Mouse (Mus musculus) megakaryocyte, adult 5-6 weeks (primary cell): ENCODE measurements around the gene Spock2. TPM values are rescaled to one million over a fixed set of nuclear protein-coding genes. Genes with fewer than 3 reads are reported as not detected.

Experiments
- ATAC-seq: 2 replicates; pipeline ENCODE4 v1.8.0; 2016; ENCODE audit warnings: mild to moderate bottlenecking, inconsistent platforms; ENCODE audit not compliant: poor library complexity, severe bottlenecking
- total RNA-seq, 2 experiments: library from RNA; stranded (forward) in 1 of 2; stranded (reverse) in 1 of 2; fragments of 153-499, 151-499 nt in 1 of 2; fragments of 221-1000, 200-1000 nt in 1 of 2; gene quantifications; 2 replicates each; pipeline versions ENCODE4 v1.2.3 to v1.2.4; 2015 to 2017

Spock2 gene
- 0.11 and 0.20 TPM in 2 replicates for total RNA-seq (2015)
- total RNA-seq (2017) = 0.04 and 0.07 TPM in 2 replicates

DNA sequence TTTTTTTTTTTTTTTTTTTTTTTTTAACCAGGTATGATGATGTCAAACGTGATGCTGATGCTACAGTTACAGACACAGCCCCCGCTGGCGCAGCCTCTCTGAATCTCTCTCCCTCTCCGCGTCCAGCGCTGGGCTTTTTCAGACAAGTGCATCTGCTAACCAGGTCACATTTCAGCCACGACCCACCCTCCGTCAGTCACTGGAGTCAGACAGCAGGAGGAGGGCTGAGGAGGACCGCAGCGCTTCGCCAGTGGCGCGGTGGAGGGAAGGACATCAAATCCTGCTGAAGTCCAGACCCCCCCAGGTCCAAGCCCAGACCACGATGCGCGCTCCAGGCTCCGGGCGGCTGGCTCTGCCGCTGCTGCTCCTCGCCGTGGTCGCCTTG is at the start of gene Spock2:
Gene Spock2, plus strand, starts transcription at position 74 of the 385 bp plus-strand sequence.
- no peak for ATAC-seq

DNA sequence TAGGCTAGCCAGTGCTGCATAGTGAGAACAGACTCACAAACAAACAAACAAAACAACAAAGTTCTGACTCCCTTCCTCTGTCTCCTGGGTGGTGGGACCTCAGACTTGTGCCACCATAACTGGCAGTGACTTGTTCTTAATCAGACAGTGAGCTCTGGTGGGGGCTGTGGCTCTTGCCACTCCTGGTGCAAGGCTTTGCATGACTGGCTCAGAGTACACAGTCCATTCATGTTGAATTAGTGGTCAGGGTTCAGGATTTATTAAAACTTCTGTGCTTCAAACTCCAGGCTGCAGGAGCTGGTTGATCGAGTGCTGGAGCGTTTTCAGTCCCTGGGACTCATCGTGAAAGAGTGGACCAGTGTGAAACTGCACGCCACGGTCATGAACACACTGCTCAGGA is 43.8 kb upstream of the Spock2 start:
- no peak for ATAC-seq

DNA sequence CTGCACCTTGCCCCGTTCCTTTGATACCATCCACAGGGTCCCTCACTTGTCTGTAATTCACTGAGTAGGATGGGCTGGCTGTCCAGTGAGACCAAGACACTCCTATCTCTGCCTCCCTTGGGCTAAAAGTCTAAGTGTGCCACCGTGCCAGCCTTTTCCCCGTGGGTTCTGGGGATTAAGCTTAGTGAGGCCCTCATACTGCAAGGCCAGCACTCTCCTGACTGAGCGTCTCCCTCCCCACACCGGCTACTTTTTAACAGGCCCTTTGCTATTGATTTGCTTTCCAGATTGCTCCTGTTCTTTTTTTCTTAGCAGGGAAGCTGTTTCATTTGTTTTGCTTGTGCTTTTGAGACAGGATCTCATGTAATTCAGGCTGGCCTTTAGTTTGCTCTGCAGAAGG is 43.1 kb upstream of the Spock2 start:
- ATAC-seq = no peak

- 0 out of 2 replicates have a peak, but pooled peaks have one; percentile 38 for ATAC-seq
Observed at GRCm38 (mm10) chr10:60066524-60066923, 39.5 kb upstream of the Spock2 start.

GRCm38 (mm10) chr10:60075159-60075558 is 30.9 kb upstream of the Spock2 start:
- no peak for ATAC-seq

DNA sequence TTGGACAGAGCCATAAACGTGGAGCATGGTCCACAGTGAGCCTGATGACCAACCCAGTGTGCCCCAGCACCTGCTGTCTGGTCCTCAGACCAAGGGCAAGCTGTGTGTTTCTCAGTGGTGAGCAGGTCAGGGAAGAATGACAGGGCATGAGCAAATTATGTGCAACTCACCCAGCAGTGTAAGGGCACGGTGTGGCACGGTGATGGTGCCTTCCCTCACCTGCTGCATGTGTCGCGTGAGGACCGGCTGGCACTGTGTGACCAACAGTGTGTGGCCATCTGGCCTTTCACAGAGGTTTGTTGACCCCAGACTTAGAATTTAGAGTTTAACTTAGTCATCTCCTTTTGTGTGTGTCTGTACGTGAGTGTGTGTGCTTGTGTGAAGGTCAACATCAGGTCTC is 28.8 kb upstream of the Spock2 start:
- ATAC-seq = no peak

DNA sequence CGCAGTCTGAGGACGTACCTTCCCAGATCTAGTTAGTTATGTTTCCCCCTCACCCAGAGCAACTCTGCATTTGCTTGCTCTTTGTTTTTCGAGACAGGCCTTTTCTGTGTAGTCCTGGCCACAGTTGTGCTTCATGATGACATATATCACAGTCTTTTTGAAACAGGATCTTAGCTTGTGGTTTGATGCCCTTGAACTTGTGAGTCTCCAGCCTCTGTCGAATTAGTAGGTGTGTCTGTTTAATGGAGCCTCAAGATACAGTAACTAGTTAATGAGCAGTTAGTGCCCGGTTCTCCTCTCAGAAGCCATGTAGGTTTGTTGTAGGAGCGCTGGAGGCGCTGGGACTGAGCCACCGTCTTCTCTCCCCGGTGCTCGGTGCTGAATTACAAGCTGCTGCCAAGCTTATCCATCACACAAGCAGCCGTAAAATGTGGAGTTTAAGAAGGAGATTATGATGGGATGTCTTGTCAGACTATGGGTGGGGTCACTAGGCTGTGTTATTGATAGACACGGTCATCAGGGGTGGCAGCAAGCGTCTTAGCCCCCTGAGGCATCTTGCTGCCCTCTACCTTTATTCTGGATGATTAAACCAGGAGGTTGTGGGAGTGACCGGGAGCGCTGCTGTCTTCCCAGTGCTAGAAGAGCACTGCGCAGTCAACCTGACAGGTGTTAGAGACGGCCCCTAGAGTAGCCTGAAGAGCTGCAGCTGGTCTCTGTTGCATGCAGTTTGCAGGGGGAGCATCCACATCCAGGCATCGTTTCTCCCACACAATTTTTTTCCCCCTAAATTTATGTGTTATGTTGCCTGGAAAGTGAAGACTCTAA is 28.1 kb upstream of the Spock2 start:
- ATAC-seq = no peak

DNA sequence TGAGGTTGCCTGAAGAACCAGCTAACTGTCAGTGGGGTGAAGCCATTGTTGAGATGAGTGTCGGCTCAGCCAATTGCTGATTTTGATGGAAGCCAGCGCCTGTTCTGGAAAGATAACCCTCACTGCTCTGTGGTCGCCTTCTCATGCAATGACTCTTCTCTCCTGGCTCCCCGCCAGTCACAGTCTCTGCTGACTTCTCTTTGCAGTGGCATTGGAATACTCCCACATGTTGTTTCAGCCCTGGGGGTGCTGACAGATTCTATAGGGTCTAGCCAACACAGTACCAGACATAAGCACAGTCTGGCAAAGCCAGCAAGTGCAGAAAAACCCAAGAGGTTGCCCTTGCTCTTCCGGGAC is 27.5 kb upstream of the Spock2 start:
- ATAC-seq = no peak

DNA sequence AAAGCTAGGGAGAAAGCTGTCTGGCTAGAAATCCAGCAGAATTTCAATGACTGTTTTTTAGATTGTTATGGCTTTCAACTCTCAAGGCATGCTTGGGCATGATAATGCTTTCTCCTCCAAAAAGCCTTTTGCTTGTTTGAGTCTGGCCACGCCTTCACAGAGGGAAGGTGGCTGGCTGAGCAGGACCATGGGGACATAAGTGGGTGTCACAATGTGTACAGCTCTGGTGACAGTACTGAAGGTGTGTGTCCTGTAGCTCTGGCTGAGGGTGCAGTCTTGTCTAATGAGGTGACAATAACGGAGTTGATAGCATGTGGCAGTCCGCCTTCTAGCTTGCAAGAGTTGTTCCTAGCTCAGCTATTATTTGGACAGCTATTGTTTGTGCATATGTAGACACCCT is 25.8 kb upstream of the Spock2 start:
- ATAC-seq = no peak

DNA sequence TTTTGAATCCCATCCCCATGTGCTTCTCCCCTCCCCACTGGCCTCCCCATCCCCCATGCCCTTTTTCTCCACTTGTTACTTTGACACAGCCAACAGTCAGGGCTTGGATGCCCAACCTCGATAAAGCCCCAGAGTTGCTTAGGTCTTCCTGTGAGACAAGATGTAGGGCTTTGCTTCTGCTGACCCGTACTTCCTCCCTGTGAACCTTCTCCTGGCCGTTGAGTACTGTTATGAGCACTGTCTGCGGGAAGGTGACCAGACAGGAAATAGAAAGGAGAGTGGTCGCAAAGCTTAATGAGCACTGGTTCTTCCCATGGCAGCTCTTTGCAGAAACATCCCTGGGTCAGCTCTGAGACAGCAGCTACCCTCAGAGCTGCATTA is 25.4 kb upstream of the Spock2 start:
- peak; percentile 28; the same call in 1 of the 2 replicates for ATAC-seq

- ATAC-seq = peak; percentile 29; the same call in 1 of the 2 replicates
Observed at GRCm38 (mm10) chr10:60080982-60081825, 24.8 kb upstream of the Spock2 start.

GRCm38 (mm10) chr10:60081905-60082304 is 24.1 kb upstream of the Spock2 start:
- 0 out of 2 replicates have a peak, but pooled peaks have one; percentile 7 for ATAC-seq

DNA sequence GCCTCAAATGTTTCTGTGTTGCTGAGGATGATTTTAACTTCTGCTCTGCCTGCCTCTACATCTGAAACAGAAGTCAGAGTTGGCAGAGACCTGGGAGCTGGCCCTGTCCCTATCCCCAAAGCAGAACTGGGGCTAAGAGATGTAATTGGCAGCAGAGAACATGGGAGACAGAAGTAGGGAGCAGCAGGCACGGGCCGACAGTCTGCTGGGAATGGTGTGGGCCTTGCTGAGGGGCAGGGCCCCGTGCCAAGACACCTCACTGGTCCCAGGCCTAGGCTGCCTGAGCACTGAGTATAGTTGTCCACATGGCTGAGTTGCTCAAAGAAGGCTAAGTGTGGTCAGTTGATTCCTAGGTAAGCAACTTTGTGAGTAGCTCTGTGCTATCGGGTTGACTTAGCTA is 22.0 kb upstream of the Spock2 start:
- no peak for ATAC-seq

DNA sequence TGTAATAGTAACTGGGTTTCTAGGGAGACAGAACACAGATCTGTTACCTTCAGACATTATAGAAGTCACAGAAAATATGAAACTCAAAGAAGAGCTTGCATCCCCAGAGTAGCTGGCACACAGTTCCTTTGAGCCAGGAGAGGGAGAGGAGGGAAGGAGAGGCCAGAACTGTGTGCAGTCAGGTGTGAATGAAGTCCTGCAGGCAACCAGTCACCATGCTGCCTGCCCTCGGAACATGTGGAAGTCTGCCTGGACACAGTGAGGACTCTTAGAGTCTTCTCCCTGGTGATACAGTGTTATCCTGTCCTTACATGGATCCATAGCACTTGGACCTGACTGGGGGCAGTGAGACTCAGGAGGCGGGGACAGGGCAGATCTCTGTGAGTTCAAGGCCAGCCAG is 13.7 kb upstream of the Spock2 start:
- ATAC-seq = no peak

DNA sequence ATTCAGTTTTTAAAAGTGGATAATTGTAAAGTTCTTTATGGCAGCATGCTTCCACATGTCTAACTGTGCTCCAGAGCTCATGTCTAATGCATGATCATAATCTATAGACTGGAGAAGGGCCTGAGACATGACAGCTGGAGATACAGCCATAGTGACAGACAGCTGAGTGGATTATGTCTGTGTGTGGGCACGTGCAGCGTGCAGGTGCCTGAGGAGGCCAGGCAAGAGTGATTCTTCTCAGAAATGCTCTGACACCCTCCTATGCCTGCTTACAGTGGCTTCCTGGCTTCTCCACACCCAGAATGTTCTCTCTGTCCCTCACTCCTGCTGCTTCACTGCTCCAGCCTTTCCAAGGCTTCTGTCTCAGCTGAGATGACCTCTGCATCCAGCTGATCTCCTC is 12.3 kb upstream of the Spock2 start:
- no peak for ATAC-seq

- ATAC-seq = no peak
Observed at GRCm38 (mm10) chr10:60095558-60095957, 10.5 kb upstream of the Spock2 start.

DNA sequence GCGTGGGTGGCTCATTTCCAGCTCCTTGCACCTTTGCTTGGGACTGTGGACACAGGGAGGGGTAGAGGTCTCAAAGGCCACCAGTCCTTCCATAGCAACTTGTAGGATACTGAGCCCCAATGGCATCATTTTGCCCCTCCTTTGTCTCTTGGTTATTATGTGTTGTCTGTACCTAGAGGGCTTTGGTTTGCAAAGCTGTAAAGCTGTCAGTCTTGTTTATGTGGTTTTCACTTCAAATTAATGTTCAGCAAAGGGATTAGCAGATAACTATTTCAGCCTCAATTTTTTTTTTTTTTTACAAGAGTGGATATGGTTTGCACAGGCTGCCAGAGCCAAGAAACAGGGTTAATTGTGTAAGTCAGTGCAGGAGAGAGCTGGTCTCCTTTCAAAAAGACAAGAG is 9.7 kb upstream of the Spock2 start:
- ATAC-seq = no peak

GRCm38 (mm10) chr10:60097146-60097545 is 8.9 kb upstream of the Spock2 start:
- ATAC-seq = no peak

- no peak for ATAC-seq
Observed at GRCm38 (mm10) chr10:60097774-60098173, 8.2 kb upstream of the Spock2 start.

GRCm38 (mm10) chr10:60105391-60106145 is 451 bp upstream of the Spock2 start:
- no peak for ATAC-seq

- ATAC-seq = no peak; the same call in 1 of the 2 replicates
Observed at GRCm38 (mm10) chr10:60106531-60107186, 640 bp downstream of the Spock2 start.
